Mouse (Mus musculus) right cerebral cortex, postnatal 25 days (tissue): ENCODE data around the gene Pabpc1l.
A peak's percentile ranks its signal among the peaks of the same experiment; 100 is the strongest.

Experiments used
- DNase-seq: peaks from one replicate; pipeline ENCODE4 v3.0.0; 2022

The Pabpc1l gene

DNA sequence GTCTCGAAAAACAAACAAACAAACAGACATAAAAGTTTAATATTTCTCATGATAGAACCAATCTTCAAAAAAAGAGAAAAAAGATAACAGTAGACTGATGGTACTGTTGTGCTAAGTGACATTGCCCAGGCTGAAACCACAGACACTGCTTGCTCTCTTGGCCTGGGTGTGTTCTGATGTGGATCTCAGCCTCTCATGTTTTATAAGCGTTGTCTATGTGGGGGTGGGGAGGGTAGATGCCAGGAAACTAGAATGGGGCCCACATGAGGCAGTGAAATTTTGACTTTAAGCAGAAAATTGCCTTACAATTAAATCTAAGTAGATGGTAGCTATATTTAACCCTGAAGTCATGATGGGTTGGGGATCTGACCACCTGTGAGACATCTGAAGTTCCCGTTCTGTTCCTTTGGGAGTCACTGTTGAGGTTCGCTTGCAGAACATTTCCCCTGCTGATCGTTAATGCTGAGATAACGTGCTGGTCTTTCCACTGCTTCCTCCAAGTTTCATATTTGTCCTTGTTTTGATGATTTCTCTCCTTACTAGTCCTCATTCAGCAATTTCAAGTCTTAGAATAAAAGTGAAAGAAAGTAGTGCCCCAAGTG is 62.3 kb downstream of the Pabpc1l start:
- DNase-seq = no peak

GRCm38 (mm10) chr2:164089508-164089907 is 64.3 kb downstream of the Pabpc1l start:
- DNase-seq = no peak

GRCm38 (mm10) chr2:164094152-164094551 is 68.9 kb downstream of the Pabpc1l start:
- no peak for DNase-seq

DNA sequence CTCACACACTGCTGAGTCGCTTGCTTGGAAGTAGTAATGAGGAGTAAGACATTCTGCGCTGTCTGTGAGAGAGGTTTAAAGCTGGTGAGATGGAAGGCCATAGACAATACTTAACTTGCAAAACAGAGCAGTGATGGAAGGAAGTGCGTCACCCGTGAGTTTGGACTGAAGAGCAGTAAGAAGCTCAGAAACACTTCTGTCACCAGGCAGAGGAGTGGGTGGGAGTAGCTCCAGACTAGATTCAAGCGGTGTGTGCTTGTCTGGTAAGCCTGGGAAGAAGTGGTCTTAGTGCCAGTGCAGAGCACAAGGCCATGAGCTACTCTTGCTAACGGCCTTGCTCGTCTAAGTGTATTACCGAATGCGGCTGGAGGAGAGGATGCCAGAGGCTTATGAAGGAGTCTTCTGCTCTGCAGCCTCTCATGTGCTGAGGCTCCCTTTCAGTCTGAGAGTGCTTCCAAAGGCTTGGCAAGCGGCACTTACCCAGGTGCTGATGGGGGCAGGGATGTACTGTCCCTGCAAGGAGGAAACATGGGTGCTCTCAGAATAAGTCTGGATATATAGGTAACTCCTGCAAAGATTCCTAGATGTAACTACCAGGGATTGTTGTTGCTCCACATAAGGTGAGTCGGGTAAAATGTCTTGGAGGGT is 73.5 kb downstream of the Pabpc1l start:
- peak; percentile 65 for DNase-seq
